Mouse (Mus musculus): ENCODE measurements at regions not wholly inside any gene's neighbourhood (a gene's known extent, or its start where the extent isn't known, plus 50 kb on each side); places are given as distances from the start of the nearest gene placed in this dataset.

GRCm38 (mm10) chr14:110685247-110685646 is 69.7 kb downstream of the Slitrk6 start:
- DNase-seq = no peak

GRCm38 (mm10) chr14:110679741-110680140 is 75.2 kb downstream of the Slitrk6 start:
- DNase-seq = no peak

GRCm38 (mm10) chr14:110665712-110666111 is 89.2 kb downstream of the Slitrk6 start:
- DNase-seq = no peak

GRCm38 (mm10) chr14:110663231-110663630 is 91.7 kb downstream of the Slitrk6 start:
- no peak for DNase-seq

- no peak for DNase-seq
These were observed 120.8 kb downstream of the Slitrk6 start for GRCm38 (mm10) chr14:110634147-110634546.

- no peak for DNase-seq
These were observed 131.2 kb downstream of the Slitrk6 start for GRCm38 (mm10) chr14:110623716-110624115.

GRCm38 (mm10) chr14:110618496-110618920 is 136.4 kb downstream of the Slitrk6 start:
- DNase-seq = peak in 1 of 2 experiments; percentile 2

GRCm38 (mm10) chr14:110616447-110616846 is 138.5 kb downstream of the Slitrk6 start:
- DNase-seq = no peak

- no peak for DNase-seq
These were observed 174.6 kb downstream of the Slitrk6 start for GRCm38 (mm10) chr14:110580311-110580710.

- DNase-seq = no peak
These were observed 184.2 kb downstream of the Slitrk6 start for GRCm38 (mm10) chr14:110570717-110571116.

- DNase-seq = no peak
These were observed 189.0 kb downstream of the Slitrk6 start for GRCm38 (mm10) chr14:110565783-110566445.

GRCm38 (mm10) chr14:110564621-110565020 is 190.3 kb downstream of the Slitrk6 start:
- no peak for DNase-seq

- no peak for DNase-seq
These were observed 209.7 kb downstream of the Slitrk6 start for GRCm38 (mm10) chr14:110545265-110545664.

GRCm38 (mm10) chr14:110543303-110544134 is 211.4 kb downstream of the Slitrk6 start:
- no peak for DNase-seq

GRCm38 (mm10) chr14:110527306-110527705 is 227.6 kb downstream of the Slitrk6 start:
- DNase-seq = no peak

GRCm38 (mm10) chr14:110485057-110485456 is 269.9 kb downstream of the Slitrk6 start:
- DNase-seq = no peak

GRCm38 (mm10) chr14:110472743-110473142 is 282.2 kb downstream of the Slitrk6 start:
- DNase-seq = peak in 1 of 2 experiments; percentile 2

GRCm38 (mm10) chr14:110472176-110472575 is 282.8 kb downstream of the Slitrk6 start:
- DNase-seq = no peak

- no peak for DNase-seq
These were observed 284.2 kb downstream of the Slitrk6 start for GRCm38 (mm10) chr14:110470714-110471113.

GRCm38 (mm10) chr14:110468457-110469311 is 286.3 kb downstream of the Slitrk6 start:
- no peak for DNase-seq

Measured in kidney, postnatal 4 days (tissue).